Mouse (Mus musculus) midbrain, postnatal 0 days (tissue): ENCODE data around the gene Gm4498. TPM values are rescaled to one million over a fixed set of nuclear protein-coding genes. Genes with fewer than 3 reads are reported as not detected.
"Not testable (repeated sequence)": the region's sequence is repeated elsewhere in the genome, so short reads cannot be mapped to it uniquely, and the experiment has no call there.

Experiments
- ATAC-seq: fragments of 200-750 bp; cut with Nextera tagmentation; 2 replicates; pipeline ENCODE4 v1.8.0; 2017; ENCODE audit warnings: moderate number of reproducible peaks, mild to moderate bottlenecking, moderate TSS enrichment, moderate library complexity; ENCODE audit not compliant: low FRiP score
- DNase-seq: peaks from one replicate; pipeline ENCODE4 v3.0.0-alpha.2; 2015; ENCODE audit warnings: low spot score
- H3K27ac ChIP-seq: fragments of 300-500 bp; sonication (generic); 2 replicates; pipeline ENCODE4 v1.5.1; 2014; ENCODE audit warnings: low read depth, mild to moderate bottlenecking, low read length, mixed read lengths
- H3K27me3 ChIP-seq: fragments of 300-500 bp; sonication (generic); 2 replicates; pipeline ENCODE4 v1.6.1; 2014; ENCODE audit warnings: low read length, control low read depth, mixed read lengths; ENCODE audit not compliant: insufficient read depth
- H3K36me3 ChIP-seq: fragments of 300-500 bp; sonication (generic); 2 replicates; pipeline ENCODE4 v1.6.1; 2014; ENCODE audit warnings: low read length, control low read depth, mixed read lengths; ENCODE audit not compliant: insufficient read depth
- H3K4me1 ChIP-seq: fragments of 300-500 bp; sonication (generic); 2 replicates; pipeline ENCODE4 v1.6.1; 2014; ENCODE audit warnings: mild to moderate bottlenecking, control low read depth, antibody characterized with exemption, low read length, mixed read lengths; ENCODE audit not compliant: insufficient read depth
- H3K4me2 ChIP-seq: fragments of 300-500 bp; sonication (generic); 2 replicates; pipeline ENCODE4 v1.6.1; 2014; ENCODE audit warnings: low read depth, mild to moderate bottlenecking, low read length, mixed read lengths; ENCODE audit not compliant: poor library complexity, severe bottlenecking
- H3K4me3 ChIP-seq: fragments of 300-500 bp; sonication (generic); 2 replicates; pipeline ENCODE4 v1.5.1; 2014; ENCODE audit warnings: low read depth, mild to moderate bottlenecking, low read length, moderate library complexity
- H3K9ac ChIP-seq: fragments of 300-500 bp; sonication (generic); replicated peaks from 2 replicates; pipeline ENCODE4 v1.6.1; 2014; ENCODE audit warnings: mild to moderate bottlenecking, low read length, moderate library complexity, mixed read lengths; ENCODE audit not compliant: poor library complexity, severe bottlenecking
- H3K9me3 ChIP-seq: fragments of 300-500 bp; sonication (generic); 2 replicates; pipeline ENCODE4 v1.6.1; 2016; ENCODE audit warnings: low read length, control low read depth
- WGBS: fragments of 180-500 bp; shearing (Covaris S2); extraction: QIAGEN DNeasy Blood & Tissue Kit; methylation state at CpG from one replicate; pipeline ENCODE4 v1.1.7; 2014; 5-methylcytosine and 5-hydroxymethylcytosine counted together
- polyA plus RNA-seq: library from polyadenylated mRNA; unstranded; fragments of >200 nt; fragmentation: Nextera tagmentation; extraction: Ambion mirVana; gene quantifications from 2 replicates; pipeline ENCODE4 v1.2.1, GENCODE M21; 2015
- total RNA-seq: library from RNA; depleted of rRNA; stranded (reverse); fragments of >200 nt; gene quantifications from 2 replicates; pipeline ENCODE4 v1.2.3, GENCODE M21; 2014; rRNA removed

Gene Gm4498
- total RNA-seq (not detected in 2 replicates), polyA plus RNA-seq (not detected in 2 replicates)

GRCm38 (mm10) chr7:20233728-20234127 is at the start of gene Gm4498:
Gene Gm4498 (minus strand): TSS chr7:20233828.
- not testable (repeated sequence) for ATAC-seq
- WGBS: no CpG with 5 or more reads among the region's 2 CpGs

GRCm38 (mm10) chr7:20262734-20263133 is 29.1 kb upstream of the Gm4498 start, which contains the start of gene Gm5890:
Gene Gm5890 (minus strand): TSS chr7:20262834.
- not testable (repeated sequence) for H3K36me3 ChIP-seq, H3K27ac ChIP-seq, H3K9ac ChIP-seq, H3K4me1 ChIP-seq, H3K9me3 ChIP-seq, H3K4me2 ChIP-seq, ATAC-seq, H3K4me3 ChIP-seq, DNase-seq, H3K27me3 ChIP-seq
- WGBS: no CpG with 5 or more reads among the region's 3 CpGs

More at GRCm38 (mm10) chr7:20233728-20234127, at the start of gene Gm4498:
- H3K9ac ChIP-seq, H3K36me3 ChIP-seq, H3K27ac ChIP-seq, H3K9me3 ChIP-seq, H3K27me3 ChIP-seq, H3K4me2 ChIP-seq, H3K4me3 ChIP-seq, H3K4me1 ChIP-seq, DNase-seq: not testable (repeated sequence)

GRCm38 (mm10) chr7:20205507-20205906 is 28.1 kb downstream of the Gm4498 start, which contains the start of gene Gm6164:
Gene Gm6164 (minus strand): TSS chr7:20205607.
- not testable (repeated sequence) for DNase-seq, H3K4me1 ChIP-seq, H3K9ac ChIP-seq, ATAC-seq, H3K4me3 ChIP-seq, H3K27ac ChIP-seq, H3K9me3 ChIP-seq, H3K36me3 ChIP-seq, H3K4me2 ChIP-seq, H3K27me3 ChIP-seq
- WGBS: no CpG with 5 or more reads among the region's 2 CpGs

GRCm38 (mm10) chr7:20193410-20193809 is 40.2 kb downstream of the Gm4498 start, which contains the start of gene Vmn1r95:
Gene Vmn1r95 (plus strand): TSS chr7:20193710.
- not testable (repeated sequence) for H3K9ac ChIP-seq, H3K36me3 ChIP-seq, H3K27ac ChIP-seq, H3K27me3 ChIP-seq, H3K9me3 ChIP-seq, H3K4me2 ChIP-seq, H3K4me1 ChIP-seq, DNase-seq, ATAC-seq, H3K4me3 ChIP-seq
- no CpG with 5 or more reads among the region's 3 CpGs for WGBS

Other genes starting within 250 kb of the Gm4498 start
- not detected in 2 replicates for gene Nlrp9b, start 242.4 kb downstream of the Gm4498 start, total RNA-seq
- gene Nlrp9b, start 242.4 kb downstream of the Gm4498 start, polyA plus RNA-seq: not detected in 2 replicates
- gene Vmn1r91, start 134.1 kb downstream of the Gm4498 start, total RNA-seq: not detected in 2 replicates
- not detected in 2 replicates for gene Vmn1r91, start 134.1 kb downstream of the Gm4498 start, polyA plus RNA-seq
- gene Gm16442, start 111.2 kb downstream of the Gm4498 start, total RNA-seq: not detected in 2 replicates
- gene Gm16442, start 111.2 kb downstream of the Gm4498 start, polyA plus RNA-seq: not detected in 2 replicates
- not detected in 2 replicates for gene Vmn1r93, start 94.7 kb downstream of the Gm4498 start, total RNA-seq
- gene Vmn1r93, start 94.7 kb downstream of the Gm4498 start, polyA plus RNA-seq: not detected in 2 replicates
- not detected in 2 replicates for gene Vmn1r94, start 65.5 kb downstream of the Gm4498 start, total RNA-seq
- not detected in 2 replicates for gene Vmn1r94, start 65.5 kb downstream of the Gm4498 start, polyA plus RNA-seq
- gene Vmn1r95, start 40.1 kb downstream of the Gm4498 start, total RNA-seq: not detected in 2 replicates
- not detected in 2 replicates for gene Vmn1r95, start 40.1 kb downstream of the Gm4498 start, polyA plus RNA-seq
- gene Gm6164, start 28.2 kb downstream of the Gm4498 start, total RNA-seq: not detected in 2 replicates
- gene Gm6164, start 28.2 kb downstream of the Gm4498 start, polyA plus RNA-seq: not detected in 2 replicates
- gene Gm5890, start 29.0 kb upstream of the Gm4498 start, total RNA-seq: not detected in 2 replicates
- not detected in 2 replicates for gene Gm5890, start 29.0 kb upstream of the Gm4498 start, polyA plus RNA-seq
- not detected in 2 replicates for gene Gm4133, start 100.2 kb upstream of the Gm4498 start, total RNA-seq
- gene Gm4133, start 100.2 kb upstream of the Gm4498 start, polyA plus RNA-seq: not detected in 2 replicates
- gene Gm5728, start 141.6 kb upstream of the Gm4498 start, total RNA-seq: not detected in 2 replicates
- not detected in 2 replicates for gene Gm5728, start 141.6 kb upstream of the Gm4498 start, polyA plus RNA-seq
- gene Vmn1r100, start 184.1 kb upstream of the Gm4498 start, total RNA-seq: not detected in 2 replicates
- not detected in 2 replicates for gene Vmn1r100, start 184.1 kb upstream of the Gm4498 start, polyA plus RNA-seq
- not detected in 2 replicates for gene Vmn1r101, start 208.8 kb upstream of the Gm4498 start, total RNA-seq
- gene Vmn1r101, start 208.8 kb upstream of the Gm4498 start, polyA plus RNA-seq: not detected in 2 replicates
- gene Gm10670, start 241.1 kb upstream of the Gm4498 start, total RNA-seq: not detected in 2 replicates
- gene Gm10670, start 241.1 kb upstream of the Gm4498 start, polyA plus RNA-seq: not detected in 2 replicates